Mouse (Mus musculus): ENCODE results near the gene Saal1. TPM values are rescaled to one million over a fixed set of nuclear protein-coding genes. Genes with fewer than 3 reads are reported as not detected.
"Not testable (repeated sequence)": the region's sequence is repeated elsewhere in the genome, so short reads cannot be mapped to it uniquely, and the experiment has no call there.

Gene Saal1
- polyA plus RNA-seq, 1 experiment from 2014 or later: 14.1 TPM

- no peak overlapping the region for H3K4me3 ChIP-seq (ENCODE audit: low read length)
- H3K36me3 ChIP-seq (ENCODE audit: control insufficient read depth, insufficient read depth, low read length): no peaks in the 10 kb centered on the region
- no peaks in the 10 kb centered on the region for H3K4me1 ChIP-seq (ENCODE audit: control insufficient read depth, insufficient read depth, low read depth, low read length)
- no peak overlapping the region for H3K9ac ChIP-seq (ENCODE audit: low read depth, low read length)
- no peak overlapping the region; the same call in 1 of the 2 replicates for H3K27ac ChIP-seq (ENCODE audit: low read depth, low read length)
- WGBS: 55% methylated on average over 5 of the region's 5 CpGs
- no peaks in the 10 kb centered on the region for H3K27me3 ChIP-seq (replicated peaks; ENCODE audit: control insufficient read depth, insufficient read depth, low read length)
- H3K9me3 ChIP-seq (ENCODE audit: control insufficient read depth, low read length): no peaks in the 10 kb centered on the region
- ATAC-seq: peak; percentile 67
- H3K4me2 ChIP-seq (ENCODE audit: low read length): no peak overlapping the region
Measured at GRCm38 (mm10) chr7:46676808-46677360, 33.6 kb downstream of the Saal1 start.

GRCm38 (mm10) chr7:46675886-46676285 is 34.6 kb downstream of the Saal1 start:
- Histone ChIP-seq H3K27ac (ENCODE audit: low read depth, low read length) (no peak overlapping the region), H3K27me3 (replicated peaks; ENCODE audit: control insufficient read depth, insufficient read depth, low read length) (no peaks in the 10 kb centered on the region), H3K4me3 (ENCODE audit: low read length) (no peak overlapping the region), H3K4me1 (ENCODE audit: control insufficient read depth, insufficient read depth, low read depth, low read length) (no peaks in the 10 kb centered on the region), H3K36me3 (ENCODE audit: control insufficient read depth, insufficient read depth, low read length) (no peaks in the 10 kb centered on the region), H3K9ac (ENCODE audit: low read depth, low read length) (no peak overlapping the region), H3K4me2 (ENCODE audit: low read length) (no peak overlapping the region), H3K9me3 (ENCODE audit: control insufficient read depth, low read length) (no peaks in the 10 kb centered on the region)
- 89% methylated on average over 8 of the region's 8 CpGs for WGBS
- ATAC-seq: no peak

- no peak overlapping the region for H3K27ac ChIP-seq (ENCODE audit: low read depth, low read length)
- H3K9ac ChIP-seq (ENCODE audit: low read depth, low read length): no peak overlapping the region
- 89% methylated on average over 7 of the region's 7 CpGs for WGBS
- H3K4me2 ChIP-seq (ENCODE audit: low read length): no peak overlapping the region
- H3K36me3 ChIP-seq (ENCODE audit: control insufficient read depth, insufficient read depth, low read length): no peaks in the 10 kb centered on the region
- H3K4me3 ChIP-seq (ENCODE audit: low read length): no peak overlapping the region
- no peaks in the 10 kb centered on the region for H3K4me1 ChIP-seq (ENCODE audit: control insufficient read depth, insufficient read depth, low read depth, low read length)
- no peaks in the 10 kb centered on the region for H3K27me3 ChIP-seq (replicated peaks; ENCODE audit: control insufficient read depth, insufficient read depth, low read length)
- ATAC-seq: no peak
- H3K9me3 ChIP-seq (ENCODE audit: control insufficient read depth, low read length): no peaks in the 10 kb centered on the region
Measured at GRCm38 (mm10) chr7:46675061-46675460, 35.4 kb downstream of the Saal1 start.

- Histone ChIP-seq H3K27me3 (replicated peaks; ENCODE audit: control insufficient read depth, insufficient read depth, low read length) (no peaks in the 10 kb centered on the region), H3K36me3 (ENCODE audit: control insufficient read depth, insufficient read depth, low read length) (no peaks in the 10 kb centered on the region), H3K9me3 (ENCODE audit: control insufficient read depth, low read length) (no peaks in the 10 kb centered on the region), H3K4me2 (ENCODE audit: low read length) (no peak within 1 kb of the TSS), H3K9ac (ENCODE audit: low read depth, low read length) (no peak within 1 kb of the TSS), H3K4me1 (ENCODE audit: control insufficient read depth, insufficient read depth, low read depth, low read length) (peaks cover 2% of the 10 kb centered on the region; the same call in 1 of the 2 replicates), H3K27ac (ENCODE audit: low read depth, low read length) (no peak within 1 kb of the TSS), H3K4me3 (ENCODE audit: low read length) (no peak within 1 kb of the TSS)
- no peak for ATAC-seq
- 68% methylated on average over 10 of the region's 10 CpGs for WGBS
Measured at GRCm38 (mm10) chr7:46672160-46672672, 38.3 kb downstream of the Saal1 start, which contains the start of gene Tph1. Gene Tph1 (minus strand): TSS chr7:46672537.

GRCm38 (mm10) chr7:46667256-46667655 is 43.2 kb downstream of the Saal1 start:
- H3K4me1 ChIP-seq (ENCODE audit: control insufficient read depth, insufficient read depth, low read depth, low read length): peaks cover 4% of the 10 kb centered on the region; the same call in 1 of the 2 replicates
- no peak overlapping the region for H3K27ac ChIP-seq (ENCODE audit: low read depth, low read length)
- peak; percentile 50 for ATAC-seq
- H3K9me3 ChIP-seq (ENCODE audit: control insufficient read depth, low read length): no peaks in the 10 kb centered on the region
- H3K9ac ChIP-seq (ENCODE audit: low read depth, low read length): no peak overlapping the region
- WGBS: 1% methylated on average over 21 of the region's 21 CpGs
- peak overlapping the region; percentile 47 for H3K4me2 ChIP-seq (ENCODE audit: low read length)
- H3K36me3 ChIP-seq (ENCODE audit: control insufficient read depth, insufficient read depth, low read length): no peaks in the 10 kb centered on the region
- H3K27me3 ChIP-seq (replicated peaks; ENCODE audit: control insufficient read depth, insufficient read depth, low read length): no peaks in the 10 kb centered on the region
- peak overlapping the region; percentile 1 for H3K4me3 ChIP-seq (ENCODE audit: low read length)

- no peak overlapping the region for H3K4me3 ChIP-seq (ENCODE audit: low read length)
- no peaks in the 10 kb centered on the region for H3K27me3 ChIP-seq (replicated peaks; ENCODE audit: control insufficient read depth, insufficient read depth, low read length)
- no peak overlapping the region for H3K9ac ChIP-seq (ENCODE audit: low read depth, low read length)
- no peak overlapping the region for H3K27ac ChIP-seq (ENCODE audit: low read depth, low read length)
- peaks cover 9% of the 10 kb centered on the region for H3K4me1 ChIP-seq (ENCODE audit: control insufficient read depth, insufficient read depth, low read depth, low read length)
- no peak overlapping the region for H3K4me2 ChIP-seq (ENCODE audit: low read length)
- H3K36me3 ChIP-seq (ENCODE audit: control insufficient read depth, insufficient read depth, low read length): no peaks in the 10 kb centered on the region
- 42% methylated on average over 9 of the region's 9 CpGs for WGBS
- ATAC-seq: no peak
- H3K9me3 ChIP-seq (ENCODE audit: control insufficient read depth, low read length): no peaks in the 10 kb centered on the region
Measured at GRCm38 (mm10) chr7:46665236-46665635, 45.2 kb downstream of the Saal1 start.

GRCm38 (mm10) chr7:46661591-46662090 is 48.8 kb downstream of the Saal1 start:
- Histone ChIP-seq H3K4me1 (ENCODE audit: control insufficient read depth, insufficient read depth, low read depth, low read length) (peaks cover 5% of the 10 kb centered on the region), H3K9ac (ENCODE audit: low read depth, low read length) (peak overlapping the region; percentile 3; the same call in 1 of the 2 replicates), H3K27me3 (replicated peaks; ENCODE audit: control insufficient read depth, insufficient read depth, low read length) (no peaks in the 10 kb centered on the region), H3K4me3 (ENCODE audit: low read length) (peak overlapping the region; percentile 8; the same call in 1 of the 2 replicates), H3K9me3 (ENCODE audit: control insufficient read depth, low read length) (no peaks in the 10 kb centered on the region), H3K4me2 (ENCODE audit: low read length) (peak overlapping the region; percentile 52), H3K27ac (ENCODE audit: low read depth, low read length) (no peak overlapping the region), H3K36me3 (ENCODE audit: control insufficient read depth, insufficient read depth, low read length) (no peaks in the 10 kb centered on the region)
- WGBS: 16% methylated on average over 18 of the region's 18 CpGs
- ATAC-seq: no peak

- H3K27ac ChIP-seq (ENCODE audit: low read depth, low read length): no peak overlapping the region
- no peak overlapping the region for H3K4me3 ChIP-seq (ENCODE audit: low read length)
- 75% methylated on average over 2 of the region's 2 CpGs for WGBS
- no peaks in the 10 kb centered on the region for H3K27me3 ChIP-seq (replicated peaks; ENCODE audit: control insufficient read depth, insufficient read depth, low read length)
- H3K9ac ChIP-seq (ENCODE audit: low read depth, low read length): no peak overlapping the region
- H3K9me3 ChIP-seq (ENCODE audit: control insufficient read depth, low read length): no peaks in the 10 kb centered on the region
- ATAC-seq: no peak
- H3K36me3 ChIP-seq (ENCODE audit: control insufficient read depth, insufficient read depth, low read length): no peaks in the 10 kb centered on the region
- no peak overlapping the region for H3K4me2 ChIP-seq (ENCODE audit: low read length)
- no peaks in the 10 kb centered on the region for H3K4me1 ChIP-seq (ENCODE audit: control insufficient read depth, insufficient read depth, low read depth, low read length)
Measured at GRCm38 (mm10) chr7:46652279-46652678, 58.2 kb downstream of the Saal1 start.

GRCm38 (mm10) chr7:46650231-46650630 is 60.2 kb downstream of the Saal1 start:
- H3K36me3 ChIP-seq (ENCODE audit: control insufficient read depth, insufficient read depth, low read length); H3K4me2 ChIP-seq (ENCODE audit: low read length); H3K27ac ChIP-seq (ENCODE audit: low read depth, low read length); ATAC-seq; H3K4me1 ChIP-seq (ENCODE audit: control insufficient read depth, insufficient read depth, low read depth, low read length); H3K9ac ChIP-seq (ENCODE audit: low read depth, low read length); H3K27me3 ChIP-seq (replicated peaks; ENCODE audit: control insufficient read depth, insufficient read depth, low read length); H3K4me3 ChIP-seq (ENCODE audit: low read length); H3K9me3 ChIP-seq (ENCODE audit: control insufficient read depth, low read length): not testable (repeated sequence)
- 55% methylated on average over 5 of the region's 5 CpGs for WGBS

Data from hindbrain, embryonic 16.5 days (tissue).